Mouse (Mus musculus) stomach, embryonic 16.5 days (tissue): ENCODE results near the gene Afmid. TPM values are rescaled to one million over a fixed set of nuclear protein-coding genes. Genes with fewer than 3 reads are reported as not detected.
"Not testable (repeated sequence)": the region's sequence is repeated elsewhere in the genome, so short reads cannot be mapped to it uniquely, and the experiment has no call there.

Experiments
- ATAC-seq: fragments of 200-750 bp; cut with Nextera tagmentation; 2 replicates; pipeline ENCODE4 v1.8.0; 2017; ENCODE audit warnings: moderate number of reproducible peaks, moderate TSS enrichment; ENCODE audit not compliant: insufficient read depth, low FRiP score
- H3K27ac ChIP-seq: fragments of 300-500 bp; sonication (generic); 2 replicates; pipeline ENCODE4 v1.5.1; 2014; ENCODE audit warnings: low read length
- H3K27me3 ChIP-seq: fragments of 300-500 bp; sonication (generic); 2 replicates; pipeline ENCODE4 v1.6.1; 2014; ENCODE audit warnings: low read length, control low read depth, mixed read lengths; ENCODE audit not compliant: control insufficient read depth, insufficient read depth
- H3K36me3 ChIP-seq: fragments of 300-500 bp; sonication (generic); 2 replicates; pipeline ENCODE4 v1.6.1; 2014; ENCODE audit warnings: low read length; ENCODE audit not compliant: control insufficient read depth, insufficient read depth
- H3K4me1 ChIP-seq: fragments of 300-500 bp; sonication (generic); 2 replicates; pipeline ENCODE4 v1.6.1; 2014; ENCODE audit warnings: low read length, control low read depth, mixed read lengths; ENCODE audit not compliant: control insufficient read depth, insufficient read depth
- H3K4me2 ChIP-seq: fragments of 300-500 bp; sonication (generic); 2 replicates; pipeline ENCODE4 v1.6.1; 2014; ENCODE audit warnings: low read depth, low read length, mixed read lengths
- H3K4me3 ChIP-seq: fragments of 300-500 bp; sonication (generic); replicated peaks from 2 replicates; pipeline ENCODE4 v1.5.1; 2014; ENCODE audit warnings: mild to moderate bottlenecking, low read length
- H3K9ac ChIP-seq: fragments of 300-500 bp; sonication (generic); 2 replicates; pipeline ENCODE4 v1.6.1; 2014; ENCODE audit warnings: low read length
- H3K9me3 ChIP-seq: fragments of 300-500 bp; sonication (generic); replicated peaks from 2 replicates; pipeline ENCODE4 v1.6.1; 2016; ENCODE audit warnings: low read length, control low read depth; ENCODE audit not compliant: control insufficient read depth
- WGBS: fragments of 180-500 bp; shearing (Covaris S2); extraction: QIAGEN DNeasy Blood & Tissue Kit; methylation state at CpG from one replicate; pipeline ENCODE4 v1.1.7; 2014; 5-methylcytosine and 5-hydroxymethylcytosine counted together
- polyA plus RNA-seq: library from polyadenylated mRNA; unstranded; fragments of >200 nt; fragmentation: Nextera tagmentation; extraction: Ambion mirVana; gene quantifications from 2 replicates; pipeline ENCODE4 v1.2.1, GENCODE M21; 2015

Afmid gene
- polyA plus RNA-seq, 1 experiment from 2014 or later = 6.8 TPM

- no peak overlapping the region for H3K4me3 ChIP-seq
- ATAC-seq = no peak
- 45% methylated on average over 3 of the region's 3 CpGs for WGBS
- H3K36me3 ChIP-seq = no peaks in the 10 kb centered on the region
- H3K27me3 ChIP-seq = no peaks in the 10 kb centered on the region
- H3K4me1 ChIP-seq = peaks cover 77% of the 10 kb centered on the region
- H3K9ac ChIP-seq = peak overlapping the region; percentile 40; the same call in 1 of the 2 replicates
- peak overlapping the region; percentile 74; the same call in 1 of the 2 replicates for H3K4me2 ChIP-seq
- H3K9me3 ChIP-seq = no peaks in the 10 kb centered on the region
- H3K27ac ChIP-seq = peak overlapping the region; percentile 94; the same call in 1 of the 2 replicates
Measured at GRCm38 (mm10) chr11:117827386-117827785, 1.7 kb downstream of the Afmid start.

- Histone ChIP-seq H3K4me3 (no peak overlapping the region), H3K4me1 (peaks cover 70% of the 10 kb centered on the region), H3K9me3 (no peaks in the 10 kb centered on the region), H3K27ac (peak overlapping the region; percentile 94), H3K9ac (peak overlapping the region; percentile 40), H3K36me3 (no peaks in the 10 kb centered on the region), H3K27me3 (no peaks in the 10 kb centered on the region), H3K4me2 (no peak overlapping the region; the same call in 1 of the 2 replicates)
- 58% methylated on average over 18 of the region's 18 CpGs for WGBS
- ATAC-seq = no peak
Measured at GRCm38 (mm10) chr11:117828149-117828887, 2.6 kb downstream of the Afmid start.

GRCm38 (mm10) chr11:117828888-117829604 lies 3.3 kb downstream of the Afmid start:
- 38% methylated on average over 9 of the region's 9 CpGs for WGBS

GRCm38 (mm10) chr11:117829671-117830215 lies 4.0 kb downstream of the Afmid start:
- Histone ChIP-seq H3K36me3 (no peaks in the 10 kb centered on the region), H3K4me3 (no peak overlapping the region), H3K9ac (no peak overlapping the region), H3K4me1 (peaks cover 59% of the 10 kb centered on the region), H3K9me3 (no peaks in the 10 kb centered on the region), H3K4me2 (no peak overlapping the region), H3K27me3 (no peaks in the 10 kb centered on the region), H3K27ac (peak overlapping the region; percentile 94)
- no peak for ATAC-seq
- 45% methylated on average over 2 of the region's 2 CpGs for whole genome bisulfite sequencing

More at GRCm38 (mm10) chr11:117828888-117829604, 3.3 kb downstream of the Afmid start:
- peak; percentile 54; the same call in 1 of the 2 replicates for ATAC-seq
- peak overlapping the region; percentile 1; the same call in 1 of the 2 replicates for H3K9ac ChIP-seq
- H3K36me3 ChIP-seq = no peaks in the 10 kb centered on the region
- H3K4me2 ChIP-seq = no peak overlapping the region
- H3K27ac ChIP-seq = peak overlapping the region; percentile 94
- no peaks in the 10 kb centered on the region for H3K27me3 ChIP-seq
- no peaks in the 10 kb centered on the region for H3K9me3 ChIP-seq
- no peak overlapping the region for H3K4me3 ChIP-seq
- H3K4me1 ChIP-seq = peaks cover 63% of the 10 kb centered on the region

- Histone ChIP-seq H3K9ac (0 out of 2 replicates have a peak overlapping the region, but pooled peaks have one; percentile 8), H3K9me3 (no peaks in the 10 kb centered on the region), H3K4me3 (no peak overlapping the region), H3K4me2 (no peak overlapping the region), H3K27me3 (no peaks in the 10 kb centered on the region), H3K36me3 (no peaks in the 10 kb centered on the region), H3K4me1 (peaks cover 52% of the 10 kb centered on the region), H3K27ac (peak overlapping the region; percentile 94)
- 64% methylated on average over 9 of the region's 9 CpGs for WGBS
- no peak for ATAC-seq
Measured at GRCm38 (mm10) chr11:117830401-117830800, 4.7 kb downstream of the Afmid start.

GRCm38 (mm10) chr11:117832086-117832969 lies 6.6 kb downstream of the Afmid start:
- Histone ChIP-seq H3K4me3 (peak overlapping the region; percentile 33), H3K4me1 (peaks cover 40% of the 10 kb centered on the region), H3K9ac (no peak overlapping the region), H3K36me3 (no peaks in the 10 kb centered on the region), H3K27ac (no peak overlapping the region), H3K9me3 (no peaks in the 10 kb centered on the region), H3K4me2 (peak overlapping the region; percentile 38), H3K27me3 (no peaks in the 10 kb centered on the region)
- ATAC-seq = 0 out of 2 replicates have a peak, but pooled peaks have one; percentile 19
- WGBS = 23% methylated on average over 28 of the region's 28 CpGs

GRCm38 (mm10) chr11:117833509-117833908 lies 7.8 kb downstream of the Afmid start:
- not testable (repeated sequence) for H3K27ac ChIP-seq

GRCm38 (mm10) chr11:117834086-117834485 lies 8.4 kb downstream of the Afmid start:
- Histone ChIP-seq H3K4me3 (no peak overlapping the region), H3K36me3 (no peaks in the 10 kb centered on the region), H3K27me3 (no peaks in the 10 kb centered on the region), H3K4me1 (peaks cover 28% of the 10 kb centered on the region), H3K27ac (no peak overlapping the region; the same call in 1 of the 2 replicates), H3K9ac (no peak overlapping the region), H3K9me3 (no peaks in the 10 kb centered on the region), H3K4me2 (no peak overlapping the region)
- ATAC-seq = no peak
- 75% methylated on average over 8 of the region's 8 CpGs for WGBS

More at GRCm38 (mm10) chr11:117833509-117833908, 7.8 kb downstream of the Afmid start:
- H3K4me3 ChIP-seq, H3K36me3 ChIP-seq, H3K27me3 ChIP-seq, H3K9me3 ChIP-seq, H3K4me2 ChIP-seq, H3K9ac ChIP-seq, ATAC-seq: not testable (repeated sequence)
- 93% methylated on average over 4 of the region's 6 CpGs for WGBS
- peaks cover 34% of the 10 kb centered on the region for H3K4me1 ChIP-seq
